Mouse (Mus musculus) MEL-GATA-1-ER (cell line): ENCODE data around the gene Qpctl.

Experiments used
- DNase-seq: peaks from one replicate; pipeline ENCODE4 v3.0.0-alpha.2; 2012; ENCODE audit warnings: low read depth; ENCODE audit errors: extremely low read depth

The Qpctl gene

GRCm38 (mm10) chr7:19148875-19149541 lies at the start of gene Qpctl:
Gene Qpctl (minus strand): TSS chr7:19149291.
- peak; percentile 98 for DNase-seq

GRCm38 (mm10) chr7:19197985-19198384 lies 48.9 kb upstream of the Qpctl start:
- no peak for DNase-seq

GRCm38 (mm10) chr7:19196676-19197075 lies 47.6 kb upstream of the Qpctl start:
- DNase-seq = no peak

GRCm38 (mm10) chr7:19194676-19195075 lies 45.6 kb upstream of the Qpctl start:
- no peak for DNase-seq

GRCm38 (mm10) chr7:19184758-19185157 lies 35.7 kb upstream of the Qpctl start:
- no peak for DNase-seq

- no peak for DNase-seq
These were observed 35.2 kb upstream of the Qpctl start for GRCm38 (mm10) chr7:19184250-19184649.

GRCm38 (mm10) chr7:19180862-19181429 lies 31.9 kb upstream of the Qpctl start:
- peak; percentile 75 for DNase-seq

DNA sequence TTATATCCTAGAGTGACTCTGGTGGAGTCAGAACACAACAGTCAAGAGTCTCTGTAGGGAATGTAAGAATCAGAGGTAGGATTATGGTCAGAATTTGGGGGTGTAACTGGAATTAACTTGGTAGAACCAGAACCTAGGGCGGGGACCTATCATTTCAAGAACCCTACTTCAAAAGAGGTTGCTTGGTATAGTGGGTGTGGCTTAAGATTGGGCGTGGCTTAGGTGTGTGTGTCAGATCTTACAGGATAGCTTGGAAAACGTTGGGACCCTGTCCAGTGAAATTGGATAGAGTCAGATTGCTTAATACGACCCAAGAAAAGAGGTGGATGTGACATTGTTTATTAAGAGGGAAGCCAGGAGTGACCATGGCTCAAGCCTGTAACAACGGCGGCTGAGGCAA lies 30.8 kb upstream of the Qpctl start:
- no peak for DNase-seq

- no peak for DNase-seq
These were observed 30.1 kb upstream of the Qpctl start for GRCm38 (mm10) chr7:19179173-19179572.

DNA sequence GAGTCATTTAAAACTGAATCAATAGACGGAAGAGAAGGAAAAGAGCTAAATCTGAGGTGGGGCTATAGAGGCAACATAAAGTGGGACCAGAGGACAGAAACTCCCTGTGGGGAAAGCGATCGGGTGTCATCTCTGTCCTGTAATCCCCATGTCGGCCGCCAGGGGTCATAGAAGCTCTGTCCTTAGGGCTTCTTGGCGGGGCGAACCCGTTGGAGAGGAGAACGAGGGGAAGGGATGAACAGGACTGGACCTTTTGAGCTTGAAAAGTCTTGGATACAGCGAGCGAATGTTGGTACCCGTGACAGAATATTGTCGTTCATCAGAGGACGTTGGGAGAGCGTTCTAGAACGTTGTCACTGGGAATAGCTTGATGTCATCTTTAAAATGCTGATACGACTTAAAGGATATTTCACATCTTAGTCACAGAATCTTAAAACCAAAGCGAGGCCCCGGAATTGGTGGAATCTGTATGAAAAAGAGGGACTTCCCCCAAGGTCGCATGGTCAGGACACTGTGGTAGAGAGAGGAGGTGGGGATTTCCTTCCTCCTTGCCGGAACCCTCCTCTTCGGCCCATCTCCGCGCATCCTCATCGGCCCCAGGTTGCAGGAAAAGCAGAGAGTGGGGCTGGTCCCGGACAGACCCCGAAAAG lies 29.5 kb upstream of the Qpctl start:
- DNase-seq = peak; percentile 63

- DNase-seq = no peak
These were observed 28.9 kb upstream of the Qpctl start for GRCm38 (mm10) chr7:19178035-19178434.

- DNase-seq = no peak
These were observed 28.1 kb upstream of the Qpctl start for GRCm38 (mm10) chr7:19177216-19177615.

GRCm38 (mm10) chr7:19176516-19176947 lies 27.4 kb upstream of the Qpctl start:
- DNase-seq = no peak

- no peak for DNase-seq
These were observed 26.8 kb upstream of the Qpctl start, which contains the start of gene Eml2 for GRCm38 (mm10) chr7:19175708-19176515. Gene Eml2 (plus strand): TSS chr7:19176421.

DNA sequence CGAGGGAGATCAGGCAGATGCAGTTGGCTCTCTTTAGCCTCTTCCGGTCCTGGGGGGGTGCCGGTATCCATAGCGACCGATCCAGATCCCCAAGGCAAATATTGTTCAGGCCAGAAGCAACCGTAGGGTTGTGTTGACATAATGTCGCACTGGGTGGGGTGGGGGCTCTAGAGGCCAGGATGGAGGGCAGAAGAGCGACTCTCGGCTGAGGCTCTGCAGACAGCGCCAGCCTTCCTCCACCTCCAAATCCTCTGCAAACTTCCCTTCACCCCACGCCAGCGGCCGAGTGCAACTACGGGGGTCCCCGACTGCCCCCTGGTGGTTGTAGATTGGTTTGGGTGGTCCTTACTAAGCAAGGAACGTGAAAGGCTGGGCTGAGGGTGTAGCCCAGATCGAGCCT lies 23.8 kb upstream of the Qpctl start:
- no peak for DNase-seq

DNA sequence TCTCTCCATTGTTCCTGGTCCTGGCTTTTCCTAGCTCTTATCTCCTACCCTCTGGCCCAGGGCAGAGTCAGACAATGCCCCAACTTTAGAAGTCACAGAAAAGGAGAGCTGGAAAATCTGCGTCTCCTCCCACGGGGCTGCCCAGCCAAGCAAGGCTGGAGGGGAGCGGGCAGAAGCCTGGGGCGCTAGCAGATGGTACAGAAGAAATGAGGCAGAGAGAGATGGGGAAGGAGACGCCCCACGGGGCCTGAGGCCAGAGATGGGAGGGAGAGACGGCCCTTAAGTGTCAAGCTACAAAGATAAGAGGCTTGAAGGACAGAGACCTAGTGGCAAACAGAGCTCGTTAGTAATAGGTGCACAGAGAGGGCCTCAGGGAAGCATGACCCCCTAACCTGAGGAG lies 22.7 kb upstream of the Qpctl start:
- no peak for DNase-seq

- no peak for DNase-seq
These were observed 21.1 kb upstream of the Qpctl start for GRCm38 (mm10) chr7:19170142-19170541.

DNA sequence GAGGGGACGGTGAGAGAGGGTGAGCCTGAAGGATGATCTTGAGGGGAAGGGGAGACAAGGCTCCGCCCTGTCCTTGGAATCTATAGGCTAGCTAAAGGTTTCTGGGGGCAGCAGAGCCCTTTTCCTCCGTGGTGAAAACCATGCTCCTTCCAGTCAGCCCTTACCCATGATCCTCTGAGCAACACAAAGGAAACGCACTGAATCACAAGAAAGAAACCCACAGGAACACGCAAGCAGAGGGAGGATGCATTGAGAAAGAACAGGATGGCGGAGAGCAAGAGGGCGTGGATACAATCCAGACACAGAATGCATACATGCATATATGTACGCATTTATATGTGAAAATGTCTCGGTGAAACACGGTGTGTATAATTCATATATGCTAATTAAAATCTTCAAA lies 20.4 kb upstream of the Qpctl start:
- DNase-seq = no peak

- no peak for DNase-seq
These were observed 17.9 kb upstream of the Qpctl start for GRCm38 (mm10) chr7:19166990-19167389.

- no peak for DNase-seq
These were observed 16.7 kb upstream of the Qpctl start, which contains the start of gene Gipr for GRCm38 (mm10) chr7:19165656-19166423. Gene Gipr (minus strand): TSS chr7:19166127.

- no peak for DNase-seq
These were observed 15.9 kb upstream of the Qpctl start for GRCm38 (mm10) chr7:19164978-19165377.
